Mouse (Mus musculus) midbrain, embryonic 10.5 days (tissue): Measurements from ENCODE around the gene Gm27029. TPM values are rescaled to one million over a fixed set of nuclear protein-coding genes. Genes with fewer than 3 reads are reported as not detected.
"Not testable (repeated sequence)": the region's sequence is repeated elsewhere in the genome, so short reads cannot be mapped to it uniquely, and the experiment has no call there.

Source experiments
- DNase-seq: peaks from one replicate; pipeline ENCODE4 v3.0.0-alpha.2; 2017; ENCODE audit warnings: low spot score
- H3K27ac ChIP-seq: fragments of 300-500 bp; sonication (generic); replicated peaks from 2 replicates; pipeline ENCODE4 v1.5.1; 2016; ENCODE audit warnings: mild to moderate bottlenecking
- H3K27me3 ChIP-seq: fragments of 300-500 bp; sonication (generic); 2 replicates; pipeline ENCODE4 v1.6.1; 2016; ENCODE audit warnings: low read depth, mild to moderate bottlenecking; ENCODE audit not compliant: poor library complexity, severe bottlenecking
- H3K36me3 ChIP-seq: fragments of 300-500 bp; sonication (generic); 2 replicates; pipeline ENCODE4 v1.6.1; 2016; ENCODE audit warnings: mild to moderate bottlenecking, moderate library complexity
- H3K4me1 ChIP-seq: fragments of 300-500 bp; sonication (generic); 2 replicates; pipeline ENCODE4 v1.6.1; 2016
- H3K4me3 ChIP-seq: fragments of 300-500 bp; sonication (generic); 2 replicates; pipeline ENCODE4 v1.5.1; 2016; ENCODE audit warnings: mild to moderate bottlenecking, moderate library complexity
- H3K9me3 ChIP-seq: fragments of 300-500 bp; sonication (generic); replicated peaks from 2 replicates; pipeline ENCODE4 v1.6.1; 2016; ENCODE audit warnings: mild to moderate bottlenecking
- WGBS: fragments of 180-500 bp; shearing (Covaris S2); methylation state at CpG from one replicate; pipeline ENCODE4 v1.1.7; 2016; 5-methylcytosine and 5-hydroxymethylcytosine counted together
- polyA plus RNA-seq: library from polyadenylated mRNA; unstranded; fragments of >200 nt; fragmentation: Nextera tagmentation; extraction: Ambion mirVana; gene quantifications from 2 replicates; pipeline ENCODE4 v1.2.1, GENCODE M21; 2016

Gm27029 gene
- polyA plus RNA-seq = 8.4 and 9.4 TPM in 2 replicates

GRCm38 (mm10) chr11:101424105-101424851 lies at the start of gene Gm27029:
Gene Gm27029, minus strand, starts transcription at chr11:101424796.
- WGBS = 7% methylated on average over 23 of the region's 23 CpGs
- H3K36me3 ChIP-seq = peaks cover 8% of the 10 kb centered on the region
- no peaks in the 10 kb centered on the region for H3K9me3 ChIP-seq
- DNase-seq = no peak
- H3K4me3 ChIP-seq = peak within 1 kb of the TSS; percentile 99
- H3K4me1 ChIP-seq = peaks cover 36% of the 10 kb centered on the region
- H3K27me3 ChIP-seq = peaks cover 9% of the 10 kb centered on the region
- H3K27ac ChIP-seq = peak within 1 kb of the TSS; percentile 87

- no peak for DNase-seq
- peaks cover 55% of the 10 kb centered on the region for H3K4me1 ChIP-seq
- peaks cover 9% of the 10 kb centered on the region; the same call in 1 of the 2 replicates for H3K27me3 ChIP-seq
- 0 out of 2 replicates have a peak overlapping the region, but pooled peaks have one; percentile 6 for H3K27ac ChIP-seq
- WGBS = 86% methylated on average over 5 of the region's 5 CpGs
- H3K36me3 ChIP-seq = peaks cover 23% of the 10 kb centered on the region
- H3K4me3 ChIP-seq = no peak overlapping the region
- no peaks in the 10 kb centered on the region for H3K9me3 ChIP-seq
Observed at GRCm38 (mm10) chr11:101474298-101474697, 49.7 kb upstream of the Gm27029 start.

- peaks cover 23% of the 10 kb centered on the region for H3K36me3 ChIP-seq
- not testable (repeated sequence) for H3K9me3 ChIP-seq, H3K4me3 ChIP-seq, H3K27ac ChIP-seq, DNase-seq
- peaks cover 13% of the 10 kb centered on the region for H3K27me3 ChIP-seq
- peaks cover 55% of the 10 kb centered on the region for H3K4me1 ChIP-seq
- 79% methylated on average over 1 of the region's 1 CpGs for WGBS
Observed at GRCm38 (mm10) chr11:101473686-101474085, 49.1 kb upstream of the Gm27029 start.

DNA sequence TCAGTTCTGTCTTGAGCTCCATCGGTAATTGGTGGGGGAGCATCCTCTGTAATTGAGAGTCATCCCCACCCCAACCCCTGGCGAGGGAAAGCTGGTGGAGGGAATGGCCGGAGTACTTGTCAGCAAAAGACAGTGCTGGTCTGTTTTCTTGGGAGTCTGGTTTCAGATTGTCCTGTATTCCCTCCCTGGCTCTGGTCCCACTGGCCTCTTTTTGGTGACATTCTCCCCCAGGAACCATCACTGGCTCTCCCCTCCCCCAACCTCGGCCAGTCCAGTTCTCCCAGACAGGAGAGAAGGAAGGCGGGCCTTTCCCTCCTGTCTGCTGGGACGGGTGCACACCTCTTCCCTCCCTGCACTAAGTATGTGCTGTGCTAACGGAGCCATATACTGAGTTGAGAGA lies 47.7 kb upstream of the Gm27029 start:
- Histone ChIP-seq H3K9me3 (no peaks in the 10 kb centered on the region), H3K27ac (no peak overlapping the region), H3K4me1 (peaks cover 56% of the 10 kb centered on the region), H3K27me3 (peaks cover 14% of the 10 kb centered on the region), H3K36me3 (peaks cover 23% of the 10 kb centered on the region), H3K4me3 (no peak overlapping the region)
- WGBS = 58% methylated on average over 7 of the region's 7 CpGs
- no peak for DNase-seq

- 76% methylated on average over 3 of the region's 3 CpGs for WGBS
- DNase-seq = no peak
- Histone ChIP-seq H3K4me3 (no peak overlapping the region), H3K4me1 (peaks cover 54% of the 10 kb centered on the region), H3K27ac (no peak overlapping the region), H3K9me3 (no peaks in the 10 kb centered on the region), H3K27me3 (peaks cover 18% of the 10 kb centered on the region), H3K36me3 (peaks cover 23% of the 10 kb centered on the region)
Observed at GRCm38 (mm10) chr11:101471926-101472325, 47.3 kb upstream of the Gm27029 start.

- H3K36me3 ChIP-seq = peaks cover 23% of the 10 kb centered on the region
- H3K27me3 ChIP-seq = peaks cover 26% of the 10 kb centered on the region
- WGBS = 13% methylated on average over 7 of the region's 7 CpGs
- peak overlapping the region; percentile 60 for H3K27ac ChIP-seq
- H3K9me3 ChIP-seq = no peaks in the 10 kb centered on the region
- DNase-seq = no peak
- H3K4me3 ChIP-seq = peak overlapping the region; percentile 30; the same call in 1 of the 2 replicates
- peaks cover 71% of the 10 kb centered on the region for H3K4me1 ChIP-seq
Observed at GRCm38 (mm10) chr11:101470206-101470605, 45.6 kb upstream of the Gm27029 start.

- Histone ChIP-seq H3K9me3 (no peaks in the 10 kb centered on the region), H3K36me3 (peaks cover 23% of the 10 kb centered on the region), H3K27ac (0 out of 2 replicates have a peak overlapping the region, but pooled peaks have one; percentile 91), H3K4me1 (peaks cover 77% of the 10 kb centered on the region), H3K4me3 (peak overlapping the region; percentile 79), H3K27me3 (peaks cover 36% of the 10 kb centered on the region)
- WGBS = 73% methylated on average over 4 of the region's 4 CpGs
- DNase-seq = no peak
Observed at GRCm38 (mm10) chr11:101469155-101469554, 44.6 kb upstream of the Gm27029 start.

DNA sequence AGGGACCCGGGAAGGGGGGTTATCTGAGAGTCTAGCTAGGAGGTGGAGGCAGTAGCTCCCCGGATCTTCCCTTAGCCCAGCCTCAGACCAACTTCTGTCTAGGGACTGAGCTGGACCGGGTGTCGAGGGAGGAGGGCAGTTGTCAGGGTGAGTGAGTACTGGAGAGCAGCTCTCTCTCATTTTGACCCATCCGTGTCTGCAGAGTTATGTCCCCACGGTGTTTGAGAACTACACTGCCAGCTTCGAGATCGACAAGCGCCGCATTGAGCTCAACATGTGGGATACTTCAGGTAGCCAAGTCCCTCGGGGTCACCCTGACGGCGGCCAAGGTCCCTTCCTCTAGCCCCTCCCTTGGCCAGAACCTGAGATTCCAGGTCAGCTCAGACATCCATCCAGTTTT lies 44.1 kb upstream of the Gm27029 start:
- WGBS = 6% methylated on average over 13 of the region's 13 CpGs
- peak overlapping the region; percentile 91 for H3K27ac ChIP-seq
- no peak for DNase-seq
- H3K4me3 ChIP-seq = peak overlapping the region; percentile 79
- peaks cover 40% of the 10 kb centered on the region for H3K27me3 ChIP-seq
- H3K4me1 ChIP-seq = peaks cover 81% of the 10 kb centered on the region
- H3K36me3 ChIP-seq = peaks cover 23% of the 10 kb centered on the region
- no peaks in the 10 kb centered on the region for H3K9me3 ChIP-seq

DNA sequence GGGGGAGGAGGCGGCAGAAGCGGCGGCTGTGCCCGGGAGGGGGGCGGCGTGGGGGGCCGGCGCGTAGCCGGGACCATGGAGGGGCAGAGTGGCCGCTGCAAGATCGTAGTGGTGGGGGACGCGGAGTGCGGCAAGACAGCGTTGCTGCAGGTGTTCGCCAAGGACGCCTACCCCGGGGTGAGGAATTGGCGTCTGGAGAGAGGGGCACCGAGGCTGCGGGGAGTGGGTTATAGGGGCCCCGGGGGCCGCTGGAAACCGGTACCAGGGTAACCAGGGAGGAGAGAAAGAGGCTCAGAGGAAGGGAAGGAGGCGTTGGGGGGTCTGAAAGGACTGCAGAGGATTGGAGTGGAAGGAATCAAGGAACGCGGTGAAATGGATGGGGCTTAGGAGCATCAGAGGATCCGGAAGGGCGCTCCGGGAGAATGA lies 43.7 kb upstream of the Gm27029 start:
- Histone ChIP-seq H3K4me1 (peaks cover 85% of the 10 kb centered on the region), H3K27me3 (peaks cover 40% of the 10 kb centered on the region), H3K9me3 (no peaks in the 10 kb centered on the region), H3K27ac (peak overlapping the region; percentile 91), H3K36me3 (peaks cover 23% of the 10 kb centered on the region), H3K4me3 (peak overlapping the region; percentile 79)
- peak; percentile 75 for DNase-seq
- WGBS = under 1% methylated on average over 31 of the region's 31 CpGs

DNA sequence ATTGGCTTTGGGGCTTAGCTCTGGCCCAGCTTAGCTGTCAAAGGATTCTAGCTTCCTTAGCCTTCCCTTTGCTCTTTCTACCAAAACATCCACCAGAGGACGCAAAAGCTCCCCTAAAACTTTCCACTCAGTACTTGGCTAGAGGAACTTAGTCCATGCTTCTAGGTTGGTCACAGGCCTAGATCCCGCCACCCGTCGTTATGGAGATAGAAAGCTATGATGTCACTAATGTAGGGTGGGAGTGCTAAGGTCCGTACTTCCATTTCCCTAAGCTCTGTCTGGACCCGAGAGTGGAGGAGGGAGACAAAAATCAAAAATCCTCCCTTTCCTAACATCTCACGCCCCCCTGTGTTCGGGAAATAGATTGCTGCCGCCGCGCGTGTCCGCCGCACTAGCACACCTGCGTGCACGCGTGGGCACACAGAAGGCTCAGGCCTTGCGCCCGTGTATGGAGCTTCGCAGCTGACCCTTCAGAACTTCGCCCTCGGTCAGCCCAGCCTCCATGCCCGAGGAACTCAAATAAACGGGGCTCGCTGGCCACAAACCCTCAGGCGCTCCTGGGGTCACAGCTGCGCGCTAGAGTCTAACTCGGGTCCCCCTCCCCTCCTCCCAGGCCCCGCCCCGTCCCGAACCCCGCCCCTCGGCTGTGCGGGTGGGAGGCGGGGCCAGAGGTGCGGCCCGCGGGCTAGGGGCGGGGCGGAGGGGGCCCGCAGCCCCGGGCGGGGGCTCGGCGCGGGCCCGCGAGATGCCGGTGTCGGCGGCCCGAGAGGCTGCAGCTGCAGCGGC lies 43.1 kb upstream of the Gm27029 start:
- DNase-seq = peak; percentile 86
- WGBS = under 1% methylated on average over 54 of the region's 54 CpGs
- Histone ChIP-seq H3K27me3 (peaks cover 40% of the 10 kb centered on the region), H3K9me3 (no peaks in the 10 kb centered on the region), H3K27ac (peak overlapping the region; percentile 91), H3K4me3 (peak overlapping the region; percentile 79), H3K36me3 (peaks cover 23% of the 10 kb centered on the region), H3K4me1 (peaks cover 91% of the 10 kb centered on the region)

DNA sequence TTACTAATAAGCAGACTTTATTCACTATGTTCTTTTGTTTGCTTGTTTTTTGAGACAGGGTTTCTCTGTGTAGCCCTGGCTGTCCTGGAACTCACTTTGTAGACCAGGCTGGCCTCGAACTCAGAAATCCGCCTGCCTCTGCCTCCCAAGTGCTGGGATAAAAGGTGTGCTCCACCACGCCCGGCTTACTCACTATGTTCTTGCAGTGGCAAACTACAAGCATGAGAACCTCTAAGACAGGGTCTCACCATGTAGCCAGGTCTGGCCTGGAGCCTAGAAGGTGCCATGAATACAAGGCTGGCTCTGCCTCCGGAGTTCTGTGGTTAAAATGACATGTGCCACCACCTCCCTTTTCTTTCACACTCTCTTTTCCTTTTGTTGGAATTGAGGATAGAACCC lies 42.0 kb upstream of the Gm27029 start:
- not testable (repeated sequence) for H3K9me3 ChIP-seq, H3K27ac ChIP-seq, DNase-seq
- peaks cover 40% of the 10 kb centered on the region for H3K27me3 ChIP-seq
- H3K4me3 ChIP-seq = peak overlapping the region; percentile 68
- WGBS = 65% methylated on average over 5 of the region's 5 CpGs
- H3K4me1 ChIP-seq = peaks cover 93% of the 10 kb centered on the region
- peaks cover 21% of the 10 kb centered on the region for H3K36me3 ChIP-seq

- Histone ChIP-seq H3K36me3 (peaks cover 21% of the 10 kb centered on the region), H3K4me1 (peaks cover 93% of the 10 kb centered on the region), H3K27me3 (peaks cover 38% of the 10 kb centered on the region), H3K27ac (peak within 1 kb of the TSS; percentile 82), H3K9me3 (no peaks in the 10 kb centered on the region), H3K4me3 (peak within 1 kb of the TSS; percentile 79)
- 1% methylated on average over 60 of the region's 60 CpGs for WGBS
- peak; percentile 73 for DNase-seq
Observed at GRCm38 (mm10) chr11:101465869-101466551, 41.4 kb upstream of the Gm27029 start, which contains the start of gene Vat1. Gene Vat1, minus strand, starts transcription at chr11:101466230.
